Mouse (Mus musculus): ENCODE results near the gene Kcnj6.
A peak's percentile ranks its signal among the peaks of the same experiment; 100 is the strongest.

Gene Kcnj6

DNA sequence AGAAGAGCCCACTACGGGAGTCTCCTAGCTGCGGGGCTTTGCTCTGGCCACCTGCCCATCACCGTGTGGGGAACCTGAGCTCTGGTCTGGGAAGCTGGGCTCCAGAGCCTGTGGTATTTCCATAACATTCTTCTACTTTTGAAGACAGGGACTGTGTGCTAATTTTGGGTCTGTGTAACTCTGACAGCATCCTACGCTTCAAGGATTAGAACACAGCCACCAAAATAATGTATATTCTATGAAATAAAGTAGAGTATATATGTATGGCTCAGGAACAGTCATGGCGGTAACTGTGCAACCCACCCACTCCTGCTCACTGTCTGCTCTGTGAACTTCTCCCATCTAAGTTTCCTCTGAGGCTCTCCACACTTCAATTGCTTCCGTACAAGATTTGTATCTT, 229.9 kb downstream of the Kcnj6 start:
- no peak for DNase-seq (ENCODE audit: low spot score in 2 of 2)

- DNase-seq (ENCODE audit: low spot score in 2 of 2), result peak; percentile 37 to 55
Measured at GRCm38 (mm10) chr16:94765129-94765528, 232.4 kb downstream of the Kcnj6 start.

DNA sequence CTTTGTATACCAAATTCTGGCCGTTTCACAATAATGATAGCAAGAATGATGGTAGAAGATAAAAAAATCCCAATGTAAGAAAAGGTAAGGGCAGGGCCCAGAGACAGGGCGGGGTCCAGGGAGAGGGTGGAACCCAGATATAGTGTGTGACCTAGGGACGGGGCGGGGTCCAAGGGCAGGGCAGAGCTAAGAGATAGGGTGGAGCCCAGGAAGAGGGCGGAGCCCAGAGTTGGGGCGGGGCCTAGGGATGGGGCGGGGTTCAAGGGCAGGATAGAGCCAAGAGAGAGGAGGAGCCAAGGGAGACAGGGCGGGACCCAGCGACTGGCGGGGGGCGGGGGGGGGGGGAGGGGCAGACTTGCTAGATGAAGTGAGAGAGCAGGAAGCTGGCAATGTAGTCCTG, 236.8 kb downstream of the Kcnj6 start:
- DNase-seq (ENCODE audit: low spot score in 2 of 2), result no peak

- DNase-seq (ENCODE audit: low spot score in 2 of 2), result no peak
Measured at GRCm38 (mm10) chr16:94759761-94760160, 237.7 kb downstream of the Kcnj6 start.

- no peak for DNase-seq (ENCODE audit: low spot score in 2 of 2)
Measured at GRCm38 (mm10) chr16:94758606-94759005, 238.9 kb downstream of the Kcnj6 start.

- no peak for DNase-seq (ENCODE audit: low spot score in 2 of 2)
Measured at GRCm38 (mm10) chr16:94756352-94756751, 241.1 kb downstream of the Kcnj6 start.

- no peak for DNase-seq (ENCODE audit: low spot score in 2 of 2)
Measured at GRCm38 (mm10) chr16:94753453-94753852, 244.0 kb downstream of the Kcnj6 start.

DNA sequence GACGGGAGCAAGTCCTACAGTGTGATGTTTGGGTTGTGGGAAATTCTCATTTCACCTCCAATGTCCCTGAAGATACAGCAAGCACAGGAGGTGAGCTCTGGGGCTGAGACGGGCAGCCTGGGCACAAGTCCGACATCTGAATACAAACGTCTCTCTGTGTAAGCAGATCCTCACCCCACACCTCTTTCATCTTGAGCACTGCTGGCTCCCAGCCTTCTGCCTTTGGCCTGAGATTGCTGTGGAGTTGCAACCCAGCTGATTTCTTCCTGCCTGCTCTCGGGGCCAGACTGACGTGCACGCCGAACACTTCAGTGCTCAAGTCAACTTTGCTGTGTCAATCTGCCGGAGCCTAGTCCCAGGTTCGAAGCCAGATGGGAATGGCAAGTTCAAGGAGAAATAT, 244.7 kb downstream of the Kcnj6 start:
- DNase-seq (ENCODE audit: low spot score in 2 of 2), result peak in 1 of 2 experiments; percentile 14

GRCm38 (mm10) chr16:94745016-94745415, 252.5 kb downstream of the Kcnj6 start:
- peak in 1 of 2 experiments; percentile 57 for DNase-seq (ENCODE audit: low spot score in 2 of 2)

DNA sequence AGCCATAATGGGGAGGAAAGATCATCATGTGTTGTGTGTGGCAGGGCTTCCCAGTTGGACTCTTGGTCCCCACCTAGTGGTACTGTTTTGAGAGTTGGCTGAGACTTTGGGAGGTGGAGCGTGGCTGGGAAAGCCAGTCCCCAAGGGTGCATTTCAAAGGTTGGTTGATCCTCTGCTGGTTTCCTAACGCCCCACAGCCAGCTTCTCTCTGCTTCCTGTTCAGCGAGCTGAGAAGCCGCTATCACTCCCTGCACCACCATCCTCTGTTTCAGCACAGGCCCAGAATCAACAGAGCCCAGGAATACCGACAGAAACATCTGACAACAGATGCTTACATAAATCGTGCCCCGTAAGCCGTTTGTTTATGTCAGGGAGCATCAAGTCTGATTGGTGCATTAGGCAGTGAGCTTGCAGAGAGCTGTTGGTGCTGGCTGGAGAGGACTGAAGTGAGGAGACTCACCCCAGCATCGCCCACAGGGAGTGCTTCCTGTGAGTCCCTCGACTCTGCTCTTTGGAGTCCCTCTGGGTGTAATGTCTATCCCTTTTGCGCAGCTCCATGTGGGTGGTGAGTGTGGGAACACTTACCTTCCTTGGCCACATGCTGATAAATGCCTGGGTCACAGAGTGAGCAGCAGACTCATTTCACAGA, 253.5 kb downstream of the Kcnj6 start:
- DNase-seq (ENCODE audit: low spot score in 2 of 2), result peak in 1 of 2 experiments; percentile 45

DNA sequence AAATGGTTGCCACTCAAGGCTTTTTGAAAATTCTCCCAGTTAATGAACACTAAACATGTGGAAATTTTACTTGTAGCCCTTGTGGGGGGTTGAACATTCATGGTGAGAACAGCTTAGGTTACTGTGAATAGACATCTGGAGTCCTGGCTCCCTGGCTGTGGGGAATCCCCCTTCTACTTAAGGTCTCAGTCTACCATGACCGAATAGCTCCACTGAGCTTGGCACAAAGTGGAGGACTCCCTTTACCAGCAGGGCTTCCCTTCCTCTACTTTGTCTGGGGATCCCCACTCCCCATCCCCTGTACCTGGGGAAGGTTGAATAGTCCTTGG, 260.2 kb downstream of the Kcnj6 start:
- no peak for DNase-seq (ENCODE audit: low spot score in 2 of 2)

- DNase-seq (ENCODE audit: low spot score in 2 of 2), result no peak
Measured at GRCm38 (mm10) chr16:94736462-94737358, 260.8 kb downstream of the Kcnj6 start.

- no peak for DNase-seq (ENCODE audit: low spot score in 2 of 2)
Measured at GRCm38 (mm10) chr16:94735472-94735871, 262.0 kb downstream of the Kcnj6 start.

- no peak for DNase-seq (ENCODE audit: low spot score in 2 of 2)
Measured at GRCm38 (mm10) chr16:94731027-94731426, 266.5 kb downstream of the Kcnj6 start.

DNA sequence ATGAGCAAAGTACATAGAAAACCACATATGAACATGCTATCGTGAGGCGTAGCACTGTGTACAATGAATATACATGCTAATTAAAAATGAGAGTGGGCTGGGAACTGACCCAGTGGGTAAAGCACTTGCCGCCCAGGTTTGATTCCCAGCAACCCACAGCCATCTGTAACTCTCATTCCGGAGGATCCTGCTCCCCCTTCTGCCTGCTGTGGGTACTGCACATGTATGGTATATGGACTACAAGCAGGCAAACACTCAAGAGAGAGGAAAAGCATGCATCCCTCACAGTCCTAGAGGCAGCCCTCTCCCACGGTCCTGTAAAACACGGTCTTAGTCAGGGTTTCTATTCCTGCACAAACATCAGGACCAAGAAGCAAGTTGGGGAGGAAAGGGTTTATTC, 268.3 kb downstream of the Kcnj6 start:
- DNase-seq (ENCODE audit: low spot score in 2 of 2), result no peak

- DNase-seq (ENCODE audit: low spot score in 2 of 2), result no peak
Measured at GRCm38 (mm10) chr16:94724747-94725211, 272.7 kb downstream of the Kcnj6 start.

GRCm38 (mm10) chr16:94724061-94724596, 273.4 kb downstream of the Kcnj6 start:
- peak; percentile 86 to 87 for DNase-seq (ENCODE audit: low spot score in 2 of 2)

- DNase-seq (ENCODE audit: low spot score in 2 of 2), result no peak
Measured at GRCm38 (mm10) chr16:94722936-94723335, 274.6 kb downstream of the Kcnj6 start.

GRCm38 (mm10) chr16:94721549-94722006, 275.9 kb downstream of the Kcnj6 start:
- DNase-seq (ENCODE audit: low spot score in 2 of 2), result peak in 1 of 2 experiments; percentile 37

DNA sequence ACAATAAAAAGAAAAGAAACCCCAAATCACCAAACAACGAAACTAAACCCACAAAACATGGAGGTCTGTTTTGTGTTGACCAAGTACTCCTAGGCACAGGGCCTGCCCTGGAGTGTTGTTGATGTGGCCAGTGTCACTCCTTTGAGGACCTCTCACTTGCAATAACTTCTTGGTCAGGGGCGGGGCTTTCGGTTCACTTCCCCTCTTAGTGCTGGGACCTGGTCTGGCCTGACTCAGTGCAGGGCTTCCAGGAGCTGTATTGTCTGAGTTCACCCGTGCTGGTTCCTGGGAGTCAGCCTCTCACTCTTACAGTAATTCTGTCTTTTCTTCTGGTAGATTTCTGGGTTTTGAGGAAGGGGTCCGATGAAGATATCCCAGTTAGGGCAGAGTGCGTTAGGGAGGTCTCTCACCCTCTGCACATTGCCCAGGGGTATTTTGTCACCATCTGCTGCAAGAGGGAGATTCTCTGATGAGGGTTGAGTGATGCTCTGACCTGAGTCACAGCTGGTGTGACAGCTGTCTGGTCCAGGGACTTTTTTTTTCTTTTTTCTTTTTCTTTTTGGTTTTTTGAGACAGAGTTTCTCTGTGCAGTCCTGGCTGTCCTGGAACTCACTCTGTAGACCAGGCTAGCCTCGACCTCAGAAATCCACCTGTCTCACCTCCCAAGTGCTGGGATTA, 276.9 kb downstream of the Kcnj6 start:
- DNase-seq (ENCODE audit: low spot score in 2 of 2), result no peak

DNA sequence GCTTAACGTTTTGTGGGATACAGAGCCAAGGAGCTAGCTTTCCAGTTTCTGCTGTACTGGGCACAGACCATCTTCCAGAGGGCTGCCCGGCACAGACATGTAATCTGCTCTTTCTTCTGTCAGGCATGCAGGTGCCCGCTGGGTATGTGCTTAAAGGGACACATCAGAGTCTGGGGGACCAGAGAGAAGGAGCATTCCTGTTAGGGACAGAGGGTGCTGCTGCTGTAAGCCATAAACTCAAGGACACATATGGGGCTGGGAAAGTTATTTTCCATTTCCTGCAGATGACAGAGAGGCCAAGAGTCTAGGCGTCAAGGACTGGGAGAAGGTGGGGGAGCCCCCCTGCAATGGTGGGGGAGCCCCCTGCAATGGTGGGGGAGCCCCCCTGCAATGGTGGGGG, 278.0 kb downstream of the Kcnj6 start:
- DNase-seq (ENCODE audit: low spot score in 2 of 2), result no peak

DNA sequence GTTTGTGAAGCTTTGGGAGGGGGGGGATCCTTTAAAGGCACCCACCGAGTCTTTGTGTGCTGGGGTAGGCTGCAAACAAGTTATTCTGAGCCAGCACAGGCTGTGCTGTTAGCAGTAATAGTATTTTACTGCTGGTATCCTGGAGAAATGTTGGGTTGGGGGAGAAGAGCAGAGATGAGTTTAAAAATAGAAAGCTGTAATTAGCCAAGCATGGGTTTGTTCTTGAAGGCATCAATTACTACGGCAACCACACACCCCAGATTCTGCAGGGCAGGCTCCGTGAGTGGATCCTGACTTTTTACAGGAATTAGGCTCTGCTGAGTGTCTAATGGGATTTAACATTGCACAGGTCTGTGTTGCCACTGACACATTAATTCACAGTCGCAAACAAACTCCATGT, 278.6 kb downstream of the Kcnj6 start:
- no peak for DNase-seq (ENCODE audit: low spot score in 2 of 2)
